Mouse (Mus musculus) midbrain, embryonic 12.5 days (tissue): ENCODE results near the gene Rpl23. TPM values are rescaled to one million over a fixed set of nuclear protein-coding genes. Genes with fewer than 3 reads are reported as not detected.

ENCODE experiments used
- ATAC-seq: fragments of 200-750 bp; cut with Nextera tagmentation; 2 replicates; pipeline ENCODE4 v1.8.0; 2017; ENCODE audit warnings: low read depth, moderate TSS enrichment, moderate library complexity; ENCODE audit not compliant: low FRiP score
- H3K27ac ChIP-seq: fragments of 300-500 bp; sonication (generic); replicated peaks from 2 replicates; pipeline ENCODE4 v1.5.1; 2016; ENCODE audit warnings: mild to moderate bottlenecking
- H3K27me3 ChIP-seq: fragments of 300-500 bp; sonication (generic); 2 replicates; pipeline ENCODE4 v1.6.1; 2016; ENCODE audit warnings: mild to moderate bottlenecking
- H3K36me3 ChIP-seq: fragments of 300-500 bp; sonication (generic); 2 replicates; pipeline ENCODE4 v1.6.1; 2016
- H3K4me1 ChIP-seq: fragments of 300-500 bp; sonication (generic); 2 replicates; pipeline ENCODE4 v1.6.1; 2016
- H3K4me2 ChIP-seq: fragments of 300-500 bp; sonication (generic); replicated peaks from 2 replicates; pipeline ENCODE4 v1.6.1; 2016; ENCODE audit warnings: mild to moderate bottlenecking, moderate library complexity
- H3K4me3 ChIP-seq: fragments of 300-500 bp; sonication (generic); 2 replicates; pipeline ENCODE4 v1.5.1; 2016; ENCODE audit warnings: mild to moderate bottlenecking
- H3K9ac ChIP-seq: fragments of 300-500 bp; sonication (generic); replicated peaks from 2 replicates; pipeline ENCODE4 v1.6.1; 2016; ENCODE audit warnings: mild to moderate bottlenecking, moderate library complexity
- H3K9me3 ChIP-seq: fragments of 300-500 bp; sonication (generic); 2 replicates; pipeline ENCODE4 v1.6.1; 2016; ENCODE audit warnings: mild to moderate bottlenecking
- WGBS: fragments of 180-500 bp; shearing (Covaris S2); methylation state at CpG from one replicate; pipeline ENCODE4 v1.1.7; 2016; 5-methylcytosine and 5-hydroxymethylcytosine counted together
- microRNA-seq: library from miRNA; unstranded; fragments of <30 nt; microRNA quantifications from one replicate; pipeline ENCODE4, GENCODE M21; 2017
- polyA plus RNA-seq: library from polyadenylated mRNA; unstranded; fragments of >200 nt; fragmentation: Nextera tagmentation; extraction: Ambion mirVana; gene quantifications from 2 replicates; pipeline ENCODE4 v1.2.1, GENCODE M21; 2016

The Rpl23 gene
- polyA plus RNA-seq, 1 experiment from 2014 or later: 370 TPM

GRCm38 (mm10) chr11:97728730-97729129, 53.5 kb downstream of the Rpl23 start:
- Histone ChIP-seq H3K9ac (no peak overlapping the region), H3K4me2 (no peak overlapping the region), H3K4me1 (no peaks in the 10 kb centered on the region), H3K4me3 (no peak overlapping the region), H3K27ac (no peak overlapping the region), H3K36me3 (peaks cover 80% of the 10 kb centered on the region), H3K27me3 (no peaks in the 10 kb centered on the region), H3K9me3 (no peaks in the 10 kb centered on the region)
- WGBS: 84% methylated on average over 7 of the region's 7 CpGs
- ATAC-seq: no peak

GRCm38 (mm10) chr11:97728311-97728710, 53.9 kb downstream of the Rpl23 start:
- peaks cover 84% of the 10 kb centered on the region for H3K36me3 ChIP-seq
- H3K4me1 ChIP-seq: no peaks in the 10 kb centered on the region
- H3K9me3 ChIP-seq: no peaks in the 10 kb centered on the region
- ATAC-seq: no peak
- WGBS: 88% methylated on average over 7 of the region's 7 CpGs
- no peak overlapping the region for H3K27ac ChIP-seq
- no peaks in the 10 kb centered on the region for H3K27me3 ChIP-seq
- H3K9ac ChIP-seq: no peak overlapping the region
- H3K4me3 ChIP-seq: no peak overlapping the region
- H3K4me2 ChIP-seq: no peak overlapping the region

Small RNA genes lying within 50 kb of the gene (microRNA-seq; reads per million reads assigned to microRNA genes)
- 0.93 reads per million for gene Mir8102

Other genes with a start within 250 kb of the Rpl23 start
- gene Srcin1, start 206.3 kb downstream of the Rpl23 start, polyA plus RNA-seq: 6.5 and 7.3 TPM in 2 replicates
- gene Epop, start 152.7 kb downstream of the Rpl23 start, polyA plus RNA-seq: 14.2 and 16.2 TPM in 2 replicates
- 3.0 and 3.2 TPM in 2 replicates for gene Mllt6, start 119.0 kb downstream of the Rpl23 start, polyA plus RNA-seq
- 12.4 and 13.5 TPM in 2 replicates for gene Cisd3, start 96.6 kb downstream of the Rpl23 start, polyA plus RNA-seq
- gene Pcgf2, start 81.9 kb downstream of the Rpl23 start, polyA plus RNA-seq: 16.5 and 20.0 TPM in 2 replicates
- gene Psmb3, start 79.0 kb downstream of the Rpl23 start, polyA plus RNA-seq: 450 and 456 TPM in 2 replicates
- gene Pip4k2b, start 37.7 kb downstream of the Rpl23 start, polyA plus RNA-seq: 2.7 and 3.3 TPM in 2 replicates
- gene Cwc25, start 15.9 kb downstream of the Rpl23 start, polyA plus RNA-seq: 22.3 and 24.4 TPM in 2 replicates
- gene 1700001P01Rik, start 6.5 kb downstream of the Rpl23 start, polyA plus RNA-seq: 0.31 and 1.3 TPM in 2 replicates
- 102 and 106 TPM in 2 replicates for gene Lasp1, start 16.6 kb upstream of the Rpl23 start, polyA plus RNA-seq
- 14.2 and 15.8 TPM in 2 replicates for gene B230217C12Rik, start 58.3 kb upstream of the Rpl23 start, polyA plus RNA-seq
- 0.54 and 0.71 TPM in 2 replicates for gene Fbxo47, start 101.7 kb upstream of the Rpl23 start, polyA plus RNA-seq
- 0.34 and 0.48 TPM in 2 replicates for gene Plxdc1, start 204.0 kb upstream of the Rpl23 start, polyA plus RNA-seq
- gene Arl5c, start 213.7 kb upstream of the Rpl23 start, polyA plus RNA-seq: 6.3 and 7.4 TPM in 2 replicates
- gene Cacnb1, start 240.6 kb upstream of the Rpl23 start, polyA plus RNA-seq: 34.3 and 35.2 TPM in 2 replicates
- 741 and 746 TPM in 2 replicates for gene Rpl19, start 244.3 kb upstream of the Rpl23 start, polyA plus RNA-seq